Mouse (Mus musculus): ENCODE measurements at regions not wholly inside any gene's neighbourhood (a gene's known extent, or its start where the extent isn't known, plus 50 kb on each side); places are given as distances from the start of the nearest gene placed in this dataset.

GRCm38 (mm10) chr8:54451323-54452021 lies 77.9 kb upstream of the Asb5 start:
- no peak for DNase-seq

GRCm38 (mm10) chr8:54464977-54465376 lies 64.4 kb upstream of the Asb5 start:
- DNase-seq: no peak

- no peak for DNase-seq
Measured at GRCm38 (mm10) chr8:54465458-54466102, 63.8 kb upstream of the Asb5 start.
